Comparison of ENCODE assay signal across 25 mouse cellular contexts in the genomic region with DNA sequence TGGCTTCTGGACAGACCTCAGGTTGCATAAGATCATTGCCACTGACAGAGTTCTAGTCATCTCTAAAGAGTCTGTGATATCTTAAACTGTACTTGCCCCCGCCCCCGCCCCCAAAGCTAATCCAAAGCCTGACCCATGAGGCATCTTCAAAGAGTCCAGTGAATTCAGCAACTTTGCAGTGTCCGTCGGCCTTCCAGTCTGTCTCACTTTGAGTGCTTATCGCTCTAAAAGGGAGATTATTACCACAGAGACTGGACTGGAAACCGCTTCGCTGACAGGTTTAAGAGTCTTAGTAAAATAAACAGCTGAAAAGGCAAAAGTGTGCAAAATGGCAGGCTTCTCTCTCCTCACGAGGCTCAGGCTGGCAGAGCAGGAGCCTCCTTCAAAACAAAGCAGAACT.
DNase-seq lines count a peak whose midpoint lies in the region; ATAC-seq lines count a peak whose summit lies in the region.
"Had no signal": no experiment of that assay in that cellular context is flagged by ENCODE, and none has a peak within 500 bp of the region (broad histone marks: within the 10 kb centered on the region; RNA-seq: fewer than 3 reads in every experiment).

No protein-coding gene starts in this region.

- WGBS in heart, embryonic 11.5 days (ENCODE audit: insufficient replicate concordance): 18% methylated on average over 8 of the region's 8 CpGs
- 33% methylated on average over 8 of the region's 8 CpGs for WGBS in intestine, embryonic 15.5 days
- 44% methylated on average over 8 of the region's 8 CpGs for WGBS in intestine, embryonic 16.5 days

- H3K36me3 ChIP-seq in heart, embryonic 11.5 days (ENCODE audit: control insufficient read depth, insufficient read depth, low read length): no peaks in the 10 kb centered on the region
- no peaks in the 10 kb centered on the region for H3K36me3 ChIP-seq in intestine, embryonic 15.5 days
- no peaks in the 10 kb centered on the region for H3K36me3 ChIP-seq in intestine, embryonic 16.5 days (ENCODE audit: control insufficient read depth, insufficient read depth, low read length)
- H3K36me3 ChIP-seq: embryonic facial prominence, embryonic 15.5 days; G1E had no signal

- DNase-seq in heart, postnatal 4 days: no peak
- peak; percentile 45 for DNase-seq in ovary, adult 18-20 months (ENCODE audit: low spot score)
- no peak for DNase-seq in ovary, postnatal 14 days (ENCODE audit: low spot score)
- DNase-seq in spleen, postnatal 36 days (ENCODE audit: low spot score in 2 of 2): no peak
- DNase-seq: adrenal gland, postnatal 36 days; B cell, adult 2 months; cerebellum, adult 11 months; cerebellum, adult 9-11 months; kidney, adult 11 months; kidney, postnatal 10 days; lung, postnatal 36 days; midbrain, embryonic 14.5 days; retina, postnatal 1 day; right cerebral cortex, postnatal 25 days; spleen, adult 18-20 months; thymus, postnatal 25 days had no signal

- ATAC-seq in heart, embryonic 11.5 days (replicated peaks; ENCODE audit: insufficient number of reproducible peaks, low FRiP score, low TSS enrichment): no peak
- peak; percentile 24; the same call in 1 of the 2 replicates for ATAC-seq in intestine, embryonic 15.5 days
- ATAC-seq in intestine, embryonic 16.5 days: no peak
- ATAC-seq: forebrain, embryonic 14.5 days; hindbrain, postnatal 0 days; Patski had no signal

- H3K27ac ChIP-seq in heart, embryonic 11.5 days (ENCODE audit: low read depth, low read length): peak overlapping the region; percentile 46; the same call in 1 of the 2 replicates
- H3K27ac ChIP-seq in intestine, embryonic 15.5 days: no peak overlapping the region
- no peak overlapping the region for H3K27ac ChIP-seq in intestine, embryonic 16.5 days (ENCODE audit: low read length)
- H3K27ac ChIP-seq: embryonic facial prominence, embryonic 15.5 days; hindbrain, postnatal 0 days had no signal

- peak overlapping the region; percentile 18; the same call in 1 of the 2 replicates for H3K9ac ChIP-seq in heart, embryonic 11.5 days (ENCODE audit: low read depth, low read length)
- no peak overlapping the region for H3K9ac ChIP-seq in intestine, embryonic 15.5 days
- no peak overlapping the region for H3K9ac ChIP-seq in intestine, embryonic 16.5 days (ENCODE audit: low read depth, low read length)
- H3K9ac ChIP-seq: embryonic facial prominence, embryonic 15.5 days had no signal

- peaks cover 34% of the 10 kb centered on the region for H3K4me1 ChIP-seq in heart, embryonic 11.5 days (ENCODE audit: control insufficient read depth, insufficient read depth, low read length)
- peaks cover 17% of the 10 kb centered on the region; the same call in 1 of the 2 replicates for H3K4me1 ChIP-seq in intestine, embryonic 15.5 days (replicated peaks)
- 0 out of 2 replicates have a peak, but pooled peaks cover 6% of the 10 kb centered on the region for H3K4me1 ChIP-seq in intestine, embryonic 16.5 days (ENCODE audit: control insufficient read depth, insufficient read depth, low read length)

- H3K27me3 ChIP-seq in heart, embryonic 11.5 days (ENCODE audit: control insufficient read depth, insufficient read depth, low read length): no peaks in the 10 kb centered on the region
- H3K27me3 ChIP-seq in intestine, embryonic 15.5 days (replicated peaks): no peaks in the 10 kb centered on the region
- no peaks in the 10 kb centered on the region for H3K27me3 ChIP-seq in intestine, embryonic 16.5 days (replicated peaks; ENCODE audit: control insufficient read depth, insufficient read depth, low read length)
- H3K27me3 ChIP-seq: CH12.LX; embryonic facial prominence, embryonic 15.5 days; Patski had no signal

- H3K9me3 ChIP-seq in heart, embryonic 11.5 days (replicated peaks; ENCODE audit: control insufficient read depth, low read length): no peaks in the 10 kb centered on the region
- no peaks in the 10 kb centered on the region for H3K9me3 ChIP-seq in intestine, embryonic 15.5 days
- no peaks in the 10 kb centered on the region for H3K9me3 ChIP-seq in intestine, embryonic 16.5 days (ENCODE audit: control insufficient read depth, low read length)
- H3K9me3 ChIP-seq: embryonic facial prominence, embryonic 15.5 days; G1E had no signal

- H3K4me2 ChIP-seq in heart, embryonic 11.5 days: peak overlapping the region; percentile 27; the same call in 1 of the 2 replicates
- no peak overlapping the region for H3K4me2 ChIP-seq in intestine, embryonic 15.5 days (replicated peaks)
- no peak overlapping the region for H3K4me2 ChIP-seq in intestine, embryonic 16.5 days (ENCODE audit: low read depth, low read length)
- H3K4me2 ChIP-seq: embryonic facial prominence, embryonic 15.5 days had no signal

- H3K4me3 ChIP-seq in heart, embryonic 11.5 days (ENCODE audit: low read depth, low read length): no peak overlapping the region
- H3K4me3 ChIP-seq in intestine, embryonic 15.5 days (replicated peaks): no peak overlapping the region
- H3K4me3 ChIP-seq in intestine, embryonic 16.5 days (ENCODE audit: low read length): no peak overlapping the region
- H3K4me3 ChIP-seq: embryonic facial prominence, embryonic 15.5 days had no signal
